Comparison of ENCODE assay signal across 18 mouse cellular contexts in the genomic region with DNA sequence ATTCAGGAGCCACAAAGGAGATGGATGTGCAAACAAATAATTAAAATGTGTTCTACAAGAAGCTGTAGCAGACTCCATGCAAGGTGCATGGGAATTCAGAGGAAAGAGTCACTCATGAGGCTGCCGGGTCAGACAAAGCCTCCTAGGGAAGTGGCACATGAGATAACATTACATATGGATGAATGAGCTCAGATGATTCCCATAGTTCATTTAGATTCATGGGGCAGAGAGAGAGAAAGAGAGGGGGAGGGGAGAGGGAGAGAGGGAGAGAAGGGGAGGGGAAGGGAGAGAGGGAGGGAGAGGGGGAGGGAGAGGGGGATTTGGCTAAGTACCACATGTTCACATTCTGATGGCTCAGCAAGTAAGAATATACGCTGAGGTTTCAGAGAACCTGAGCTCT. TPM values are rescaled to one million over a fixed set of nuclear protein-coding genes. Genes with fewer than 3 reads are reported as not detected.
"Had no signal": no experiment of that assay in that cellular context is flagged by ENCODE, and none has a peak within 500 bp of the region (broad histone marks: within the 10 kb centered on the region; RNA-seq: fewer than 3 reads in every experiment).

No protein-coding gene starts in this region.

- DNase-seq: lung, adult 18-20 months; lung, postnatal 4 days; right cerebral cortex, postnatal 14 days; thymus, adult 2 months; thymus, postnatal 36 days had no signal

- H3K9ac ChIP-seq: liver, embryonic 12.5 days; liver, embryonic 14.5 days; lung, embryonic 14.5 days; midbrain, embryonic 12.5 days; midbrain, embryonic 15.5 days; neural tube, embryonic 13.5 days; neural tube, embryonic 15.5 days; stomach, embryonic 15.5 days had no signal

- H3K4me1 ChIP-seq: liver, embryonic 12.5 days; midbrain, embryonic 12.5 days; midbrain, embryonic 15.5 days; neural tube, embryonic 13.5 days; neural tube, embryonic 15.5 days; stomach, embryonic 15.5 days had no signal

- H3K36me3 ChIP-seq: liver, embryonic 12.5 days; midbrain, embryonic 10.5 days; midbrain, embryonic 12.5 days; midbrain, embryonic 15.5 days; neural tube, embryonic 13.5 days; neural tube, embryonic 15.5 days; stomach, embryonic 15.5 days had no signal

- H3K4me2 ChIP-seq: liver, embryonic 12.5 days; lung, embryonic 14.5 days; midbrain, embryonic 12.5 days; midbrain, embryonic 15.5 days; neural tube, embryonic 13.5 days; neural tube, embryonic 15.5 days; stomach, embryonic 15.5 days had no signal

- H3K9me3 ChIP-seq: liver, embryonic 12.5 days; midbrain, embryonic 10.5 days; midbrain, embryonic 12.5 days; midbrain, embryonic 15.5 days; neural tube, embryonic 13.5 days; neural tube, embryonic 15.5 days; stomach, embryonic 15.5 days had no signal

- ATAC-seq: liver, embryonic 12.5 days; midbrain, embryonic 15.5 days had no signal

- H3K27me3 ChIP-seq: midbrain, embryonic 12.5 days; midbrain, embryonic 15.5 days; neural tube, embryonic 13.5 days; neural tube, embryonic 15.5 days; stomach, embryonic 15.5 days had no signal

- H3K27ac ChIP-seq: liver, embryonic 12.5 days; liver, embryonic 14.5 days; midbrain, embryonic 10.5 days; midbrain, embryonic 12.5 days; midbrain, embryonic 15.5 days; neural tube, embryonic 13.5 days; neural tube, embryonic 15.5 days; stomach, embryonic 15.5 days; stomach, postnatal 0 days had no signal

- H3K4me3 ChIP-seq: liver, embryonic 12.5 days; midbrain, embryonic 10.5 days; midbrain, embryonic 12.5 days; midbrain, embryonic 15.5 days; myocyte; neural tube, embryonic 13.5 days; neural tube, embryonic 15.5 days; stomach, embryonic 15.5 days had no signal

RNA-seq across cellular contexts. Expression of a gene that starts 52.6 kb away (rescaled TPM):
- polyA plus RNA-seq: midbrain, embryonic 10.5 days; midbrain, embryonic 12.5 days; neural tube, embryonic 11.5 days; testis, adult 2 months had no signal
